Mouse (Mus musculus) thymus, postnatal 0 days (tissue): ENCODE results near the gene Barhl2. TPM values are rescaled to one million over a fixed set of nuclear protein-coding genes. Genes with fewer than 3 reads are reported as not detected.

Experiments
- DNase-seq: peaks from one replicate; pipeline ENCODE4 v3.0.0-alpha.2; 2015; ENCODE audit warnings: low spot score
- polyA plus RNA-seq: library from polyadenylated mRNA; unstranded; fragments of >200 nt; fragmentation: Nextera tagmentation; extraction: Ambion mirVana; gene quantifications from 2 replicates; pipeline ENCODE4 v1.2.1, GENCODE M21; 2015

Gene Barhl2
- polyA plus RNA-seq = not detected in 2 replicates

DNA sequence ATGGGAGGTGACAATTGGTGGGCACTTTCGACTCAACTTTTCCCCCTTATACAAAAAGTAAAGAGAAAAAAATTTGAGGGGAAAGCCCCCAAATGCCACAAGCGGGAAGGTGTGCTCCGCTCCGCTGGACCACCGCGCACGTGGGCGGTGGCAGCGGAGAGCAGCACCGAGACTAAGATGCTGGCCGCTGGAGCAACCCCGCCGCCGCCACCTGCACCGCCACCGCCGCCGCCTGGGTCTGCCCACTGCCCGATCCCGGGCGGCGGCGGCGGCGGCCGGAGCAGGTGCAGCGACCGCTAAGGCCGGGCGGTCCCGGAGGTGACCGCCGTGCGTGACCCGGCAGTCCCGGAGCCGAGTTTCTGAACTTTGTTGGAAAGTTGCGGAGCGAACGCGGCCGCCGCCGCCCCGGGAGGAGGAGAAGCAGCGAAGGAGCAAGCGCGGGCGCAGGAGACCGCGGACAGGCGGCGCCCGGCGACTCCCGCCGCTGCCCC is at the start of gene Barhl2:
Gene Barhl2, minus strand, starts transcription at position 181 of the 491 bp plus-strand sequence.
- no peak for DNase-seq

DNA sequence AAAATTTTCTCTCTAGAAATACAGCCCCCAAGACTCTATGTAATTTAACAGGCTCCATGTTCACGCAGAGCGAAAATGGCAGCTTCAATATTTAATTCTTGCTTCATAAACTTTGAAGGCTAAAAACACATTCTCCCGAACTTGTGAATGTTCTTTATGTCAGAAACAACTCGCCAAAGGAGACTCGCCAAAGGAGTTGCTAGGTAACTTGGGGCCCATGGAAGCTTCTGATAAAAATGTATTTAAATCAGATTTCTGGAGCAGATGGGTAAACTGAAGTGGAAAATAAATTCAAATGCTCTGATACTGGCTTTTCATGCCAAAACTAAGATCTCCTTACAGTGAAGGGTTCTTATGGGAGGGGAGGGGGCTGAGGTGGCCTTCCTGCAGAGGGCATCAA is 48.1 kb upstream of the Barhl2 start:
- DNase-seq = no peak

- no peak for DNase-seq
These were observed 44.9 kb upstream of the Barhl2 start for GRCm38 (mm10) chr5:106502684-106503545.

- DNase-seq = no peak
These were observed 44.3 kb upstream of the Barhl2 start for GRCm38 (mm10) chr5:106502271-106502670.

DNA sequence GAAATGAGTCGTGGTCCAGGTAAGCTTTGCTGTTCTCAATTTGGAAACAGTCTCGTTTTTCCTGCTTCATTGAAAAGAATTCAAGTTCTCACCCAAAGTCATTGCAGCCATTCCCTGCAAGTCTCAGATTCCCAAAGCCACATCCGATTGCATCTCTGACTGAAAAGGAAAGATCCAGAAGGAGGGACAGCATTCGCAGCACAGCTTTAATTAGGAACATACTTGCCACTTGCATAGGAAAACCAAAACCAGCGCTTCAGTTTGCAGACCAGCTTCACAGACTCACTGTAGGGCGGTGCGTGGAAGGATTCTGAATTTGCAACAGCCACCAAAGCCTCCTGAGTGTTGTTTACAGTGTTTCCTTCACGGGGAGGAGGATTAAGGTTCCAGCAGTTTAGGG is 33.8 kb upstream of the Barhl2 start:
- DNase-seq = no peak

- no peak for DNase-seq
These were observed 14.1 kb upstream of the Barhl2 start for GRCm38 (mm10) chr5:106472105-106472500.

GRCm38 (mm10) chr5:106471235-106472104 is 13.5 kb upstream of the Barhl2 start:
- no peak for DNase-seq

DNA sequence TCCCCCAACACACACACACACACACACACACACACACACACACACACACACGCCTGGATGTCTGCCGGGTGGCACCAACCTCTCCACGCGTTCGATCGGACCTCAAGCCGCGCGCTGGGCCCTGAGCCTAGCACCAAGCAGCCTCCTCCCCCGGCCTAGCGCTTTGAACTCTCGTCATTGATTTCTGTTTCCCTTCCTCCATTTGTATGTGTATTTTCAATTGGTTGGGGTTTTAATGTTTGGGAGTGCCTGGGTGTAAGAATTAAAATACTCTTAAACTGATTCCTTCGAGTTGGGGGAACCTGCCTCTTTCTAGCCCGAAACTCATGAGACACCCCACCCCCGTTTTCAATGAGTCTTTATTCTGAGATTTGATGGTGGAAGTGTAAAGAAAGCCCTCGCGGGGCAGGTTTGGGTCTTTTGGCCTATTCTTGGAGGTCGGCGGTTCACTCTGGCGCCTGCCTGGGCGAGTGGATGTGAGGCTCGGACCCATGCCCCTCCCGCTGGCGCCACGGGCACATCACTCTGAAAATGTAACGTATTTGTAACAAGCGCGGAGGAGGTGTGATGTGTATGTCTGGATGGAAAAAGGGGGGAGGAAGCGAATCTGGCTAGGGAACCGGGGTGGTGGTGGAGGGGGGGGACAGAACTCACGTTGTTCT is 7.3 kb upstream of the Barhl2 start:
- no peak for DNase-seq

DNA sequence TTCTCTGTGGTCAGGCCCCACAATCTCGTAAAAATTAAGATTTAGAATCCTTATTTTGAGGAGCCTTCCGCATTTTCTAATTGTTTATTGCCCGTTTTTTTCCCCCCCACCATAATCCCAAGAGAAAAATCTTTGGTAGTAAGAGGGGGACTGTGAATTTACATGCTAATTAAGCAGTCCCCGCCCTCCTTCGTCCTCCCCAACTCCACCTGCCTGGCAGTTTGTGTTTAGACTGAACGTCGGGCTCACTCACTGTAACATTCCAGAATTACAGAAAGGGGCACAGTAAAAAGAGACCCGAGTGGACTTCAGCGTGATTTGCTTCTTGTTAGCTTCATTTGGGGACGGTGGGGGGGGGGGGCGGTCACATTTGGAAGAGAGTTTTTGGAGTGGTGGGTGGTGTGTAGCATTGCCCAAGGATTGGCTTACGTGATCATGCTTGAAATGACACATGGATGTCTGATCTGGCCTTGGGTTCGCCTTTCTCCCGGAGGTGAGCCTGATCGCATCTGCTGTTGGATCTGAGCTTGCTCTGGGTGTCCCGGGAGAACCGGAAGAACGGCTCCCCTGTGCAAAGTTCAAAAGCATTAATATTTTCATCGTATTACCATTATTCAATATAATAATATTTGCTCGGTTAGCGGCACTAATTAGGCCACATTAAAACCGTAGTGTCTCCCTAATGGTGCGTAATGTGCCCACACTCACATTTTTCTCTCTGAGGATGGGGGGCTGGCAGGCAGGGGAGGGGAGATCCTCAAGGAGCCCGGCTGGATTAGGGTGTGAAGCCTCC is 6.6 kb upstream of the Barhl2 start:
- DNase-seq = no peak

GRCm38 (mm10) chr5:106463661-106464191 is 5.8 kb upstream of the Barhl2 start:
- no peak for DNase-seq

DNA sequence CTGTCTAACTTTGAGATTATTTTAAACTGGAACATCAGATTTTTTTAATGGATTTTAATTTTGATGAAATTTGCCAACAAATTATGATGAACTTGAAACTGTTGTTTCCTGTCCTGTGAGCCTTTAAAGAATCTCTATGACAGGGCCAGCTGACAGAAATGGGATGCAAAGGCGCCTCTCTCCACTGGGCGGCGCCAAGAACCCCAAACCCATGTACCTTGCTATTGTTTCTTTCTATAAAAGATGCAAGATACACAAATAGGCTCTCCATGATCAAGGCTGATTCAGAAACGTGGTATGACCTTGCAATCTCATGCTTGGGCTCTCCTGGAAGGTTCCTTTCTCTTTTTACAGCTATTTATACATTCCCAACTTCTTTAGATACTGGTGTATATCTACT is 3.9 kb upstream of the Barhl2 start:
- DNase-seq = peak; percentile 56

- no peak for DNase-seq
These were observed 3.5 kb upstream of the Barhl2 start for GRCm38 (mm10) chr5:106461431-106461830.

- no peak for DNase-seq
These were observed 2.6 kb upstream of the Barhl2 start for GRCm38 (mm10) chr5:106460535-106460934.

DNA sequence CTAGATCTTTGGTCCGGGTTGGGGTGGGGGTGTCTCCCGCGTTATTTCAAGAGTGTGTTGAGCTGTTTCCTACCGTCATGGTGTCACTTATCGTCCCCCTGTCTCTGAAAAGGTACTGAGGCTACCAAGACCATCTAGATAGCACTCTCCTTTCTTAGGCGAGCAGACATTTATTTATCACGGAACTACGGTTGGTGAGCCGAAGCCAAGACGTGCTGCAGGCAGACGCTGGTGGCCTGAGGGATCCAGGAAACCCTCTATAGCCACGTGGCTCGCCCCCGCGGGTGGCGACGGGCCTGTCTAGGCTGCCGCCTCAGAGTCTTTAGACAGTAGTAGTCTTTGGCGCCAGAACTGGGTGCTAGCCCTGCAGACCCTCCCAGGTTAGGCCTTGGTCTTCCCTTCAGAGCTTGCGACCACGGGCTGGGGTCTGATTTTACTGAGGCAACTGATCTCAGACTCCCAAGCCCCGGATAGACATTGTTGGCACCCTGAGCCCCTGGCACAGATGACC is 2.1 kb upstream of the Barhl2 start:
- DNase-seq = no peak

DNA sequence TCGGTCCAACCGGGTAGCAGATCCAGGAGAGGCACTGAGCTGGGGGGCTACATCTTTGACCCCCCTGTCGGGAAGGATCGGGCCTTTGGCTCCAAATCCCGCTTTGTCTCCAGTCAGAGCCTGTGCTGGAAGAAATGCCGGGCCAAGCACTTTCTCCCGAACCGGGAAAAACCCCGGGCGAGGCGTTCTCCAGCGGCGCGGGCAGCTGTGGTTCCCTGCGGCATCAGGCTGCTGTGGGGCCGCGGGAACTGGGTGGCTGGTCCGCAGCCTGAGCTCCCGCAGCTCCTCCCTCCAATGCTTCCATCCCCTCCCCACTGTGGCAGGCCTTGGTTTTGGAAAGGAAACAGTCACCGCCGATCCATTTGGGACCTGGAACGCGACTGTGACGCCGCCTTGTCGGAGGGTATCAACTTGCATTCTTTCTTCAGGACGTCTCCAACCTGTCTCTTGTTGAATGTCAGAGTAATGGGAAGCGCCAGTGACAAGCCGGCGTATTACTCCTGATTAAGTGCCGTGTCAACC is 1.2 kb upstream of the Barhl2 start:
- DNase-seq = no peak

DNA sequence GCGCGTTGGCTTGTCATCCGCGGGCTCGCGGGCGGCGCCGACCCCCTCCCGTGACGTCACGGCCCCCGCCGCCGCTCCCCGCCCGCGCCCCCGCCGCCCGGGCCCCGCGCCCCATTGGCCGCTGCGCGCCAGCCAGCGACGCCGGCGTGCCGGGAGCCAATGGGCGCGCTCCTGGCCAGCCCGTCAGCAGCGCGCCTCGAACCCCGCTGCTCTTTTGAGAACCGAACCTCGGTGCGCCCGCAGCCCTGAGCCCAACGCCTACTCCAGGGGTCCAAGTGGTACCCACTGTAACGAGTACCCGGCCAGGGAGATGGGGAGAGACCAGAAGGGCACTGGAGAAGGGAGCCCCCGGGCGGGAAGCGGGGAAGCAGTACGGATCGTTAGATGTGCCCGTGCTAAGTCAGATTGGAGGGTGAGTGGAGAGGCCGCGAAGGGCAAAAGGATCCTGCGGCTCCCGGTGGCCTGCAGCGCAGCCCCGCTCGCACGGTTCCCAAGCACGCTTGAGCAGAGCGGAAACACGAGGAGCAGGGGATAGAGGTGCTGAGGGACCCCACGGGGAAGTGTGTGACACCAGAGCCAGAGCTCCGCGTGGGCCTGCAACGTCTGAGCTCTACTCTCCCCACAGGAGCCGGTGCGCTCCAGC is 632 bp upstream of the Barhl2 start:
- no peak for DNase-seq

DNA sequence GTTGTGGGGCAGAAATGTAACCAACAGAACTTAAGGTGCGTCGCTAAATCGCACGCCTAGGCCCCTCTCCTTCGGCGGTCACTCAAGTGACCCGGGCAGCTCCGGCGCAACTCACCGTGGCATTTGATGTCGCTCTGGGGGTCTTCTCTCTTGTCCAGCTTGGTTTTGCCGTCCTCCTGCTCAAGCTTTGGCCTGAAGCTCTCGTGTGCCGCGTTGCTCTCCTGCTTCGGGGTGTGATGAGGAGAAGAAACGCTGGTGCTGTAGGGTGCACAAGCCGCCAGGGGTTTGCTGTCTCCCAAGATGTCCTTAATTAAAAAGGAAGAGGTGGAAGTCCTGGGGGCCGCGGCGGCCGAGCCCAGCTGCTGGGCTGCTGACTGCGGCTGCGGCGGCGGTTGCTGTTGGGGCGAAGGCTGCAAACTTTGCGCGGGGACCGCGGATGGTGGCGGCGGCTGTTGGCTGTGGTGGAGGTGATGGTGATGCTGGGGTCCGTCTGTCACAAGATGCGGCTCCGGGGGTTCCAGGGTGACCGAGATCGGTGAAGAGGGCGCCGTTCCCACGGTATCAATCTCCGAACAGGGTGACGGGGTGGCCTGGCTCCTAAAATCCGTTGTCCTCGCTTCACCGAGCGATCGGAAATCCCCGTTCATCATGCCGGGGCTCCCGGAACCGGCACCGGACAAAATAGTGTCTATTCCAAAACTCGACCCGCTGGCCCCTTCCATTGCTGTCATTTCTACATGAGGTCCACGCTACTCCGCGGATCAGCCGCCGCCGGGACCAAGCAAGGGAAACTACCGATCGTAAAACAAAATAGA is 648 bp downstream of the Barhl2 start:
- no peak for DNase-seq

DNA sequence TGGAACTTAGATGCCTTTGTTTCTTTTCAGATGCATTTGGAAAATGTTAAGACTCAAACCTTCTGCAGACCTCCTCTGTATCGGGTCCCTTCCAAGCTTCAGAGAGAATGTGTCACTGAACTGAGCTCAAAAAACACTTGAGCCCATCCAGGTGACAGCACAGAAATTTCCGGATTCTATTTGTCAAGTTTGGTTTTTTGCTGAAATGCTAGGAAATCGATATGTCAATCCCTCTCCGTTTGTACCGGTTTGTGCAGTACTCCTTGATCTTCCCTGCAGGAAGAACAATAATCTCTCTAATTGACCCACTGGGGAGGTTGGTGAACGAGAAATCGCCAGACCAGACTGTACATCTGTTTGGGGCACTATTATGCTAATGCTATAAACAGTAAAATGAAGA is 2.0 kb downstream of the Barhl2 start:
- DNase-seq = no peak
